17 mouse cellular contexts compared by ENCODE assay signal in the genomic region with DNA sequence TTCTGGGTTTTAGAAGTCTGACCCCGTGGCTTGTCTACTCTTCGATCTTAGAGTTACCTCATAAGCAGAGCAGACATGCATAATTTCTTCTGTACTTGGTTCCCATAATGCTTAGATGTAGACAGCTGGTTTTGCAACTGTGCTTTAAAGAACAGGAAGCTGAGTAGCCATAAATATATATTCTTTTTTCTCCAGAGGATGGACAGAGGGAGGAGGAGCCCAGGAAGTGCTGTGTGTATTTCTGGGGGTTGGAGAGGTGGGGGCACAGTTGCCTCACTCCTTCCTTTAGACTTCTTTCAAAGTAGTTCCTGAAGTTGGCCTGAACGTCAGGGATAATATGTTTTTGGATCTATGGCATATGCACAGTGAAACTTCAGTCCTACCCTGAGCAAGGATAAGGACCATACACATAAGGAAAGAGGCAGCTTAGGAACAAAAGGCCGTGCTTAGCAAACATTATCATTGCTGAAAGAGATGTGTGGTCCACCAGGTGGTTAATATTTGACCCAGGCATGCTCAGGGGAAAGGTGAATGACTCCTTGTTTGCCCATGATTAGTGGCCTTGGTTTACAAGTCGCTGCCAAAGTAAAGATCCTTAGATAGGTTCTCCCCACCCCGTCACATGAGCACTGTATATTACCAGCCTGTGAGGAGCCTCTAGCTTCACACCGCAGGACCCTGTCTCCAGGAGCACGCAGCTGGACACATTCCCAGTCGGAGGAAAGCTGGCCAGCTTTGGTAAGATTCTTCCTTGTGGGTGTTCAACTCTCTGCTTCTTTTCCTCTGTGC. TPM values are rescaled to one million over a fixed set of nuclear protein-coding genes. Genes with fewer than 3 reads are reported as not detected.
A peak's percentile ranks its signal among the peaks of the same experiment; 100 is the strongest.
DNase-seq lines count a peak whose midpoint lies in the region; ATAC-seq and TF ChIP-seq lines count a peak whose summit lies in the region.
"Had no signal": no experiment of that assay in that cellular context is flagged by ENCODE, and none has a peak within 500 bp of the region (broad histone marks: within the 10 kb centered on the region; RNA-seq: fewer than 3 reads in every experiment).

No protein-coding gene starts in this region.

- H3K27ac ChIP-seq in heart, adult 2 months, result no peak overlapping the region
- peak overlapping the region; percentile 6; the same call in 1 of the 2 replicates for H3K27ac ChIP-seq in lung, embryonic 15.5 days
- peak overlapping the region; percentile 75 for H3K27ac ChIP-seq in stomach, embryonic 15.5 days
- H3K27ac ChIP-seq in forebrain, embryonic 13.5 days, result no peak overlapping the region
- H3K27ac ChIP-seq: embryonic facial prominence, embryonic 15.5 days; limb, embryonic 15.5 days had no signal

- WGBS in heart, adult 2 months, result 53% methylated on average over 9 of the region's 9 CpGs
- WGBS in lung, embryonic 15.5 days, result 29% methylated on average over 9 of the region's 9 CpGs
- 29% methylated on average over 9 of the region's 9 CpGs for WGBS in stomach, embryonic 15.5 days
- 71% methylated on average over 9 of the region's 9 CpGs for WGBS in forebrain, embryonic 13.5 days

- no peaks in the 10 kb centered on the region for H3K27me3 ChIP-seq in heart, adult 2 months (ENCODE audit: control insufficient read depth, insufficient read depth, low read length)
- no peaks in the 10 kb centered on the region for H3K27me3 ChIP-seq in lung, embryonic 15.5 days
- no peaks in the 10 kb centered on the region for H3K27me3 ChIP-seq in stomach, embryonic 15.5 days (replicated peaks)
- H3K27me3 ChIP-seq in forebrain, embryonic 13.5 days, result no peaks in the 10 kb centered on the region
- H3K27me3 ChIP-seq: embryonic facial prominence, embryonic 15.5 days; limb, embryonic 15.5 days had no signal

- intact Hi-C loops in heart, adult 2 months (cut with DNase I), result no loop called here
- intact Hi-C loops in heart, postnatal 14 days (cut with DNase I), result loop anchor here (2.0 kb wide), 1 partner anchor 69 kb away; no protein-coding TSS in a partner anchor

- peak overlapping the region; percentile 10; the same call in 1 of the 2 replicates for H3K4me2 ChIP-seq in lung, embryonic 15.5 days
- H3K4me2 ChIP-seq in stomach, embryonic 15.5 days, result peak overlapping the region; percentile 29; the same call in 1 of the 2 replicates
- H3K4me2 ChIP-seq in forebrain, embryonic 13.5 days, result no peak overlapping the region
- H3K4me2 ChIP-seq: embryonic facial prominence, embryonic 15.5 days; limb, embryonic 15.5 days had no signal

- no peaks in the 10 kb centered on the region for H3K79me2 ChIP-seq in heart, adult 2 months (replicated peaks; ENCODE audit: control insufficient read depth, insufficient read depth, low read length)

- H3K4me1 ChIP-seq in heart, adult 2 months (ENCODE audit: control insufficient read depth, insufficient read depth, low read length), result peaks cover 3% of the 10 kb centered on the region; the same call in 1 of the 2 replicates
- H3K4me1 ChIP-seq in lung, embryonic 15.5 days, result peaks cover 19% of the 10 kb centered on the region; the same call in 1 of the 2 replicates
- peaks cover 2% of the 10 kb centered on the region for H3K4me1 ChIP-seq in stomach, embryonic 15.5 days
- no peaks in the 10 kb centered on the region for H3K4me1 ChIP-seq in forebrain, embryonic 13.5 days

- 0 out of 2 replicates have a peak overlapping the region, but pooled peaks have one; percentile 19 for H3K9ac ChIP-seq in heart, adult 2 months (ENCODE audit: low read depth, low read length)
- no peak overlapping the region for H3K9ac ChIP-seq in lung, embryonic 15.5 days
- no peak overlapping the region for H3K9ac ChIP-seq in stomach, embryonic 15.5 days
- no peak overlapping the region for H3K9ac ChIP-seq in forebrain, embryonic 13.5 days
- H3K9ac ChIP-seq: embryonic facial prominence, embryonic 15.5 days; limb, embryonic 15.5 days had no signal

- TF ChIP-seq CTCF in heart, adult 2 months (IDR thresholded peaks at IDR 0.05), result no peak

- no peak overlapping the region for H3K4me3 ChIP-seq in heart, adult 2 months
- H3K4me3 ChIP-seq in lung, embryonic 15.5 days, result no peak overlapping the region
- peak overlapping the region; percentile 16; the same call in 1 of the 2 replicates for H3K4me3 ChIP-seq in stomach, embryonic 15.5 days (replicated peaks)
- H3K4me3 ChIP-seq in forebrain, embryonic 13.5 days, result no peak overlapping the region
- H3K4me3 ChIP-seq: embryonic facial prominence, embryonic 15.5 days; limb, embryonic 15.5 days had no signal

- H3K9me3 ChIP-seq in lung, embryonic 15.5 days, result no peaks in the 10 kb centered on the region
- H3K9me3 ChIP-seq in stomach, embryonic 15.5 days, result no peaks in the 10 kb centered on the region
- no peaks in the 10 kb centered on the region for H3K9me3 ChIP-seq in forebrain, embryonic 13.5 days (replicated peaks)
- H3K9me3 ChIP-seq: embryonic facial prominence, embryonic 15.5 days; limb, embryonic 15.5 days had no signal

- no peaks in the 10 kb centered on the region; the same call in 1 of the 2 replicates for H3K36me3 ChIP-seq in heart, adult 2 months (ENCODE audit: control insufficient read depth, insufficient read depth, low read length)
- H3K36me3 ChIP-seq in lung, embryonic 15.5 days, result no peaks in the 10 kb centered on the region
- no peaks in the 10 kb centered on the region for H3K36me3 ChIP-seq in stomach, embryonic 15.5 days
- no peaks in the 10 kb centered on the region for H3K36me3 ChIP-seq in forebrain, embryonic 13.5 days (ENCODE audit: poor library complexity, severe bottlenecking)
- H3K36me3 ChIP-seq: embryonic facial prominence, embryonic 15.5 days; limb, embryonic 15.5 days had no signal

- no peak for TF ChIP-seq POLR2A in heart, adult 2 months (IDR thresholded peaks at IDR 0.05; ENCODE audit: insufficient read depth, low read depth, low read length)

- DNase-seq in heart, adult 2 months, result no peak
- no peak for DNase-seq in heart, postnatal 14 days
- peak; percentile 30 for DNase-seq in kidney, postnatal 10 days
- no peak for DNase-seq in spleen, adult 18-20 months
- DNase-seq in adrenal gland, adult 2 months, result no peak
- DNase-seq: cerebellum, adult 9-10 months; layer of hippocampus, adult 9-11 months had no signal

- TF ChIP-seq EP300 in heart, adult 2 months (IDR thresholded peaks at IDR 0.05; ENCODE audit: insufficient read depth, low read depth, low read length), result no peak

- peak; percentile 36; the same call in 1 of the 2 replicates for ATAC-seq in lung, embryonic 15.5 days (ENCODE audit: borderline replicate concordance, extremely low read depth, low FRiP score, low TSS enrichment)
- peak; percentile 87 for ATAC-seq in stomach, embryonic 15.5 days (ENCODE audit: insufficient read depth, low FRiP score, low read depth)
- no peak for ATAC-seq in forebrain, embryonic 13.5 days

RNA-seq across cellular contexts. Expression of a gene that starts 5.0 kb away (rescaled TPM):
- 10 to 100 TPM in 1 of 2 experiments, 1 to 10 TPM in 1; 5.6 to 10.2 TPM for total RNA-seq in heart, adult 2 months (2021)
- 10.8 and 12.1 TPM in 2 replicates for polyA plus RNA-seq in heart, adult 2 months (2012; rRNA removed)
- total RNA-seq in heart, postnatal 14 days (2021), result 1 to 10 TPM; 5.8 to 6.5 TPM
- polyA plus RNA-seq in lung, embryonic 15.5 days (2015; fragmentation: Nextera tagmentation; extraction: Ambion mirVana), result 7.6 and 7.7 TPM in 2 replicates
- polyA plus RNA-seq in stomach, embryonic 15.5 days (2015; fragmentation: Nextera tagmentation; extraction: Ambion mirVana), result 44.8 and 50.6 TPM in 2 replicates
- polyA plus RNA-seq in forebrain, embryonic 13.5 days (2015; fragmentation: Nextera tagmentation; extraction: Ambion mirVana), result 0.93 and 1.8 TPM in 2 replicates
- 1 to 10 TPM; 4.4 to 7.7 TPM for total RNA-seq in adrenal gland, adult 2 months (2021)
- polyA plus RNA-seq in adrenal gland, adult 2 months (2012; rRNA removed), result 2.9 and 3.2 TPM in 2 replicates

RNA-seq across cellular contexts. Expression of a gene that starts 5.1 kb away (rescaled TPM):
- total RNA-seq in heart, adult 2 months (2021), result 10 to 100 TPM; 47.9 to 59.6 TPM
- 90.9 and 123 TPM in 2 replicates for polyA plus RNA-seq in heart, adult 2 months (2012; rRNA removed)
- total RNA-seq in heart, postnatal 14 days (2021), result 10 to 100 TPM; 45.7 to 58.6 TPM
- 33.9 and 38.7 TPM in 2 replicates for polyA plus RNA-seq in lung, embryonic 15.5 days (2015; fragmentation: Nextera tagmentation; extraction: Ambion mirVana)
- polyA plus RNA-seq in stomach, embryonic 15.5 days (2015; fragmentation: Nextera tagmentation; extraction: Ambion mirVana), result 152 and 176 TPM in 2 replicates
- polyA plus RNA-seq in forebrain, embryonic 13.5 days (2015; fragmentation: Nextera tagmentation; extraction: Ambion mirVana), result 6.7 and 7.0 TPM in 2 replicates
- total RNA-seq in adrenal gland, adult 2 months (2021), result 10 to 100 TPM; 45.5 to 71.4 TPM
- polyA plus RNA-seq in adrenal gland, adult 2 months (2012; rRNA removed), result 33.7 and 34.7 TPM in 2 replicates

RNA-seq across cellular contexts. Expression of a gene that starts 18.3 kb away (rescaled TPM):
- not detected for total RNA-seq in heart, adult 2 months (2021)
- polyA plus RNA-seq in heart, adult 2 months (2012; rRNA removed), result not detected in 2 replicates
- not detected for total RNA-seq in heart, postnatal 14 days (2021)
- polyA plus RNA-seq in lung, embryonic 15.5 days (2015; fragmentation: Nextera tagmentation; extraction: Ambion mirVana), result not detected in 2 replicates
- polyA plus RNA-seq in stomach, embryonic 15.5 days (2015; fragmentation: Nextera tagmentation; extraction: Ambion mirVana), result not detected in 2 replicates
- polyA plus RNA-seq in forebrain, embryonic 13.5 days (2015; fragmentation: Nextera tagmentation; extraction: Ambion mirVana), result not detected in 2 replicates
- total RNA-seq in adrenal gland, adult 2 months (2021), result not detected
- not detected in 2 replicates for polyA plus RNA-seq in adrenal gland, adult 2 months (2012; rRNA removed)
- total RNA-seq: adrenal gland, adult 18-20 months; gastrocnemius, adult 18-20 months; heart, postnatal 25 days had no signal
- polyA plus RNA-seq: embryonic facial prominence, embryonic 15.5 days; limb, embryonic 15.5 days; neural tube, embryonic 11.5 days; spleen, adult 2 months had no signal

RNA-seq across cellular contexts. Expression of a gene that starts 21.7 kb away (rescaled TPM):
- total RNA-seq in heart, adult 2 months (2021), result not detected
- not detected in 2 replicates for polyA plus RNA-seq in heart, adult 2 months (2012; rRNA removed)
- not detected for total RNA-seq in heart, postnatal 14 days (2021)
- not detected in 2 replicates for polyA plus RNA-seq in lung, embryonic 15.5 days (2015; fragmentation: Nextera tagmentation; extraction: Ambion mirVana)
- polyA plus RNA-seq in stomach, embryonic 15.5 days (2015; fragmentation: Nextera tagmentation; extraction: Ambion mirVana), result not detected in 2 replicates
- 0.03 TPM in 1 of 2 replicates, not detected in the other for polyA plus RNA-seq in forebrain, embryonic 13.5 days (2015; fragmentation: Nextera tagmentation; extraction: Ambion mirVana)
- under 1 TPM in 1 of 2 experiments, not detected in 1; 0.06 TPM for total RNA-seq in adrenal gland, adult 2 months (2021)
- not detected in 2 replicates for polyA plus RNA-seq in adrenal gland, adult 2 months (2012; rRNA removed)
- total RNA-seq: gastrocnemius, adult 18-20 months; heart, postnatal 25 days had no signal
- polyA plus RNA-seq: embryonic facial prominence, embryonic 15.5 days; limb, embryonic 15.5 days; neural tube, embryonic 11.5 days; spleen, adult 2 months had no signal

RNA-seq across cellular contexts. Expression of a gene that starts 27.8 kb away (rescaled TPM):
- under 1 TPM; 0.25 to 0.78 TPM for total RNA-seq in heart, adult 2 months (2021)
- 1.9 and 3.5 TPM in 2 replicates for polyA plus RNA-seq in heart, adult 2 months (2012; rRNA removed)
- total RNA-seq in heart, postnatal 14 days (2021), result 1 to 10 TPM in 1 of 2 experiments, under 1 TPM in 1; 0.43 to 1.1 TPM
- polyA plus RNA-seq in lung, embryonic 15.5 days (2015; fragmentation: Nextera tagmentation; extraction: Ambion mirVana), result 1.2 and 1.9 TPM in 2 replicates
- 2.8 and 3.1 TPM in 2 replicates for polyA plus RNA-seq in stomach, embryonic 15.5 days (2015; fragmentation: Nextera tagmentation; extraction: Ambion mirVana)
- 0.38 TPM in 1 of 2 replicates, not detected in the other for polyA plus RNA-seq in forebrain, embryonic 13.5 days (2015; fragmentation: Nextera tagmentation; extraction: Ambion mirVana)
- total RNA-seq in adrenal gland, adult 2 months (2021), result 1 to 10 TPM; 1.5 to 1.6 TPM
- 0.89 and 0.92 TPM in 2 replicates for polyA plus RNA-seq in adrenal gland, adult 2 months (2012; rRNA removed)

Comparison
In these comparisons a context has a peak if more than half of its experiments do, and no peak if none do; other contexts are left out.
1. H3K27ac ChIP-seq: peak in lung, embryonic 15.5 days (single experiment) and stomach, embryonic 15.5 days (single experiment); none in heart, adult 2 months (single experiment) and forebrain, embryonic 13.5 days (single experiment).